Mouse (Mus musculus) midbrain, embryonic 14.5 days (tissue): ENCODE results near the gene Gm3415. TPM values are rescaled to one million over a fixed set of nuclear protein-coding genes. Genes with fewer than 3 reads are reported as not detected.

Source experiments
- polyA plus RNA-seq: library from polyadenylated mRNA; unstranded; fragments of >200 nt; fragmentation: Nextera tagmentation; extraction: Ambion mirVana; gene quantifications from 2 replicates; pipeline ENCODE4 v1.2.1, GENCODE M21; 2014

The Gm3415 gene
- polyA plus RNA-seq, 1 experiment from 2014 or later, result not detected

Other genes with a start within 250 kb of the Gm3415 start
- gene Wasf3, start 171.2 kb upstream of the Gm3415 start, polyA plus RNA-seq, result 9.3 and 10.0 TPM in 2 replicates
- not detected in 2 replicates for gene Gm6408, start 74.2 kb upstream of the Gm3415 start, polyA plus RNA-seq
- gene Gm6370, start 64.8 kb upstream of the Gm3415 start, polyA plus RNA-seq, result not detected in 2 replicates
- not detected in 2 replicates for gene 4930449I24Rik, start 53.7 kb upstream of the Gm3415 start, polyA plus RNA-seq
- not detected in 2 replicates for gene Gm3402, start 42.0 kb upstream of the Gm3415 start, polyA plus RNA-seq
- not detected in 2 replicates for gene Gm3404, start 30.3 kb upstream of the Gm3415 start, polyA plus RNA-seq
- gene Gm3409, start 18.5 kb upstream of the Gm3415 start, polyA plus RNA-seq, result not detected in 2 replicates
- gene Gpr12, start 29.1 kb downstream of the Gm3415 start, polyA plus RNA-seq, result 13.4 and 22.6 TPM in 2 replicates
- gene Usp12, start 238.9 kb downstream of the Gm3415 start, polyA plus RNA-seq, result 11.2 and 13.1 TPM in 2 replicates